Mouse (Mus musculus) kidney, embryonic 15.5 days (tissue): Measurements from ENCODE around the gene Inpp4a. TPM values are rescaled to one million over a fixed set of nuclear protein-coding genes. Genes with fewer than 3 reads are reported as not detected.

Experiments
- ATAC-seq: fragments of 200-750 bp; cut with Nextera tagmentation; replicated peaks from 2 replicates; pipeline ENCODE4 v1.8.0; 2017; ENCODE audit warnings: moderate TSS enrichment; ENCODE audit not compliant: low FRiP score
- H3K27ac ChIP-seq: fragments of 300-500 bp; sonication (generic); 2 replicates; pipeline ENCODE4 v1.5.1; 2015; ENCODE audit warnings: mild to moderate bottlenecking, inconsistent platforms
- H3K27me3 ChIP-seq: fragments of 300-500 bp; sonication (generic); 2 replicates; pipeline ENCODE4 v1.6.1; 2015; ENCODE audit warnings: inconsistent platforms
- H3K36me3 ChIP-seq: fragments of 300-500 bp; sonication (generic); 2 replicates; pipeline ENCODE4 v1.6.1; 2015; ENCODE audit warnings: inconsistent platforms
- H3K4me1 ChIP-seq: fragments of 300-500 bp; sonication (generic); 2 replicates; pipeline ENCODE4 v1.6.1; 2015; ENCODE audit warnings: inconsistent platforms
- H3K4me2 ChIP-seq: fragments of 300-500 bp; sonication (generic); 2 replicates; pipeline ENCODE4 v1.6.1; 2015; ENCODE audit warnings: moderate library complexity, mild to moderate bottlenecking, inconsistent platforms
- H3K4me3 ChIP-seq: fragments of 300-500 bp; sonication (generic); replicated peaks from 2 replicates; pipeline ENCODE4 v1.5.1; 2015; ENCODE audit warnings: mild to moderate bottlenecking, inconsistent platforms
- H3K9ac ChIP-seq: fragments of 300-500 bp; sonication (generic); 2 replicates; pipeline ENCODE4 v1.6.1; 2015; ENCODE audit warnings: mild to moderate bottlenecking, inconsistent platforms
- H3K9me3 ChIP-seq: fragments of 300-500 bp; sonication (generic); replicated peaks from 2 replicates; pipeline ENCODE4 v1.6.1; 2016; ENCODE audit warnings: inconsistent platforms
- WGBS: fragments of 180-500 bp; shearing (Covaris S2); methylation state at CpG from one replicate; pipeline ENCODE4 v1.1.7; 2015; ENCODE audit warnings: mixed read lengths; 5-methylcytosine and 5-hydroxymethylcytosine counted together
- polyA plus RNA-seq: library from polyadenylated mRNA; unstranded; fragments of >200 nt; fragmentation: Nextera tagmentation; extraction: Ambion mirVana; gene quantifications from 2 replicates; pipeline ENCODE4 v1.2.1, GENCODE M21; 2015

Inpp4a gene
- 18.7 and 20.5 TPM in 2 replicates for polyA plus RNA-seq

- Histone ChIP-seq H3K9me3 (no peaks in the 10 kb centered on the region), H3K4me3 (peak within 1 kb of the TSS; percentile 75), H3K4me2 (peak within 1 kb of the TSS; percentile 77), H3K36me3 (no peaks in the 10 kb centered on the region), H3K4me1 (peaks cover 20% of the 10 kb centered on the region), H3K27me3 (no peaks in the 10 kb centered on the region), H3K9ac (peak within 1 kb of the TSS; percentile 71), H3K27ac (peak within 1 kb of the TSS; percentile 52; the same call in 1 of the 2 replicates)
- peak; percentile 94 for ATAC-seq
- under 1% methylated on average over 77 of the region's 77 CpGs for WGBS
Measured at GRCm38 (mm10) chr1:37299540-37300491, at the start of gene Inpp4a. Gene Inpp4a, plus strand, starts transcription at chr1:37299865.

- Histone ChIP-seq H3K9ac (no peak overlapping the region), H3K9me3 (no peaks in the 10 kb centered on the region), H3K4me1 (no peaks in the 10 kb centered on the region), H3K36me3 (no peaks in the 10 kb centered on the region), H3K27ac (no peak overlapping the region), H3K4me3 (no peak overlapping the region), H3K4me2 (no peak overlapping the region), H3K27me3 (no peaks in the 10 kb centered on the region)
- no peak for ATAC-seq
- 40% methylated on average over 5 of the region's 5 CpGs for WGBS
Measured at GRCm38 (mm10) chr1:37250643-37251310, 48.9 kb upstream of the Inpp4a start.

GRCm38 (mm10) chr1:37258443-37258842 lies 41.2 kb upstream of the Inpp4a start:
- Histone ChIP-seq H3K4me2 (no peak overlapping the region), H3K9ac (no peak overlapping the region), H3K36me3 (no peaks in the 10 kb centered on the region), H3K27me3 (no peaks in the 10 kb centered on the region), H3K27ac (no peak overlapping the region), H3K4me1 (no peaks in the 10 kb centered on the region), H3K9me3 (no peaks in the 10 kb centered on the region), H3K4me3 (no peak overlapping the region)
- 90% methylated on average over 2 of the region's 2 CpGs for WGBS
- no peak for ATAC-seq

DNA sequence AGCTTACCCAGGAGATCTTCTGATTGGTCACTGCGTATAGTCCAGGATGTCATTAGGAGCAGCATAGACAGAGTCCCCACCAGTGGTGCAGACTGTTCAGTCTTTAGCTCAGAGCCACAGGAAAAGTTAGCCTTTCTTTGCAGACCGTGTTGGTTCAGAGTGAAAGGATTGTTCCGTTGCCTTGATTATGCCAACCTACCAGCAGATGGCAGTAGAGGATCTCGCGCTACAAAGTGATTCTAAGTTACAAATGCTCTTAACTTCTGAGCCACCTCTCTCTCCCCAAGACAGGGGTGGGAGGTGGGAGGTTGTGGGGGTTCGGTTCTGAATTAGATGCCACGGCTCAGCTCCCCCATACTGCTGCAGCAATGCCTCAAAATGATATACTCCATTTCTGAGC lies 27.2 kb upstream of the Inpp4a start:
- H3K4me1 ChIP-seq = no peaks in the 10 kb centered on the region
- WGBS = 4% methylated on average over 7 of the region's 7 CpGs
- no peak overlapping the region for H3K9ac ChIP-seq
- no peak overlapping the region for H3K4me3 ChIP-seq
- ATAC-seq = peak; percentile 36; the same call in 1 of the 2 replicates
- no peak overlapping the region for H3K27ac ChIP-seq
- no peaks in the 10 kb centered on the region for H3K9me3 ChIP-seq
- no peak overlapping the region for H3K4me2 ChIP-seq
- H3K27me3 ChIP-seq = no peaks in the 10 kb centered on the region
- H3K36me3 ChIP-seq = no peaks in the 10 kb centered on the region

DNA sequence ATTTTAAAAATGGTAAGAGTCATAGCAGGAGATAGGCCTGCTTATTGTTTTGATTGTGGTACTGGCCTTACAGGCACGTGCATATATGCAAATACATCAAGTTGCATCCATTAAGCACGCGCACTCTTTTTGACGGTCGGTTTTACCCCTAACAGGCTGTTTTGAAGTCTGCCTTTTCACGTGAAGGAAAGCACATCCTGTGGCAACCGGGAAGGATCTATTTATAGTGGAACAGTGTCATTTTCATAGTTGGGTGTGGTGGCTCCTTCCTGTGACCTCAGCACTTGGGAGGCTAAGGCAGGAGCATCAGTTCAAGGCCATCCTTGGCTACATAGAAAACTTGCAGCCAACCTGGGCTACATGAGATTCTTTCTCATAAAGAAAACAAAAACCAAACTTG lies 13.1 kb upstream of the Inpp4a start:
- H3K9me3 ChIP-seq = 0 out of 2 replicates have a peak, but pooled peaks cover 3% of the 10 kb centered on the region
- H3K36me3 ChIP-seq = no peaks in the 10 kb centered on the region
- H3K4me2 ChIP-seq = no peak overlapping the region
- no peak overlapping the region for H3K9ac ChIP-seq
- no peaks in the 10 kb centered on the region for H3K4me1 ChIP-seq
- no peak for ATAC-seq
- no peaks in the 10 kb centered on the region for H3K27me3 ChIP-seq
- no peak overlapping the region for H3K27ac ChIP-seq
- no peak overlapping the region for H3K4me3 ChIP-seq
- 69% methylated on average over 7 of the region's 7 CpGs for WGBS

- no peak for ATAC-seq
- WGBS = 78% methylated on average over 1 of the region's 1 CpGs
Measured at GRCm38 (mm10) chr1:37287748-37288147, 11.9 kb upstream of the Inpp4a start.

GRCm38 (mm10) chr1:37288181-37288935 lies 11.3 kb upstream of the Inpp4a start:
- H3K9ac ChIP-seq = no peak overlapping the region
- no peaks in the 10 kb centered on the region for H3K36me3 ChIP-seq
- no peak overlapping the region for H3K27ac ChIP-seq
- H3K4me1 ChIP-seq = no peaks in the 10 kb centered on the region
- 0 out of 2 replicates have a peak, but pooled peaks cover 3% of the 10 kb centered on the region for H3K9me3 ChIP-seq
- WGBS = 65% methylated on average over 11 of the region's 11 CpGs
- ATAC-seq = no peak
- H3K27me3 ChIP-seq = no peaks in the 10 kb centered on the region
- no peak overlapping the region for H3K4me2 ChIP-seq
- no peak overlapping the region for H3K4me3 ChIP-seq

More at GRCm38 (mm10) chr1:37287748-37288147, 11.9 kb upstream of the Inpp4a start:
- H3K4me3 ChIP-seq = no peak overlapping the region
- no peaks in the 10 kb centered on the region for H3K36me3 ChIP-seq
- no peak overlapping the region for H3K4me2 ChIP-seq
- 0 out of 2 replicates have a peak, but pooled peaks cover 3% of the 10 kb centered on the region for H3K9me3 ChIP-seq
- no peak overlapping the region for H3K27ac ChIP-seq
- no peaks in the 10 kb centered on the region for H3K4me1 ChIP-seq
- H3K27me3 ChIP-seq = no peaks in the 10 kb centered on the region
- H3K9ac ChIP-seq = no peak overlapping the region

DNA sequence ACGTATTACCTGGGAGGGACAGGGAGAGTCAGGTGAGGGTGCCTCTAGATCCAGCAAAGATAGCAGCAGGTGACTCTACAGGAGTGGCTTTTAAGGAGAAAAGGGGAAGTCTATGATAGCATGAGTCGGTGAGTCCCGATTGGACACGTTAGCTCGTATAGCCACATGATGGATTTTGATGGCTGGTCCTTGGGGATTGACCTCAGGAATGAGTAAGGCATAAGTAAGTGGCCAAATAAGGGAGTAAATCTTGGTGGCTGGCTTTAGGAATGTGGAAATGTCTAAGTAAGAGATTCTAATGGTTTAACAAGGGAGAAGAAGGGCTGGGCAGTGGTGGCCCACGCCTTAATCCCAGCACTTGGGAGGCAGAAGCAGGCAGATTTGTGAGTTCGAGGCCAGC lies 10.7 kb upstream of the Inpp4a start:
- no peak for ATAC-seq
- Histone ChIP-seq H3K9me3 (no peaks in the 10 kb centered on the region), H3K27me3 (no peaks in the 10 kb centered on the region), H3K4me2 (no peak overlapping the region), H3K36me3 (no peaks in the 10 kb centered on the region), H3K9ac (no peak overlapping the region), H3K27ac (no peak overlapping the region), H3K4me3 (no peak overlapping the region), H3K4me1 (no peaks in the 10 kb centered on the region)
- WGBS = 78% methylated on average over 7 of the region's 7 CpGs

DNA sequence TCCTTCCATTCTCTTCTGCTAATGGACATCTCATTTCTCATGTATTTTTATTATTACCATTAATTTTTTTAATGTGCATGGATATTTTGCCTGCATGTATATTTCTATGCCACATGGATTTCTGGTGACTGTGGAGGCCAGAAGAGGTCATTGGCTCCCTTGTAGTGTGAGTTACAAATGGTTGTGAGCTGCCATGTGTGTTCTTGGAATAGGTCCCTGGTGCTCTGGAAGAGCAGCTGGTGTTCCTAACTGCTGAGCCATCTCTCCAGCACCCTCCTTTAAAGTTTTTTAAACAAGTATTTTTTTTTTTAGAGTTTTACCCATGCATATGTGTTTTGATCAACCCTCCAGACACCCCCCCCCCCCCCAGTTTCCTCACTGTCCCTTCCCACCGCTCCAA lies 3.3 kb upstream of the Inpp4a start:
- H3K4me3 ChIP-seq = no peak overlapping the region
- H3K4me2 ChIP-seq = no peak overlapping the region
- no peaks in the 10 kb centered on the region for H3K9me3 ChIP-seq
- H3K4me1 ChIP-seq = peaks cover 13% of the 10 kb centered on the region
- WGBS = 58% methylated on average over 1 of the region's 1 CpGs
- no peak overlapping the region for H3K9ac ChIP-seq
- H3K27me3 ChIP-seq = no peaks in the 10 kb centered on the region
- no peaks in the 10 kb centered on the region for H3K36me3 ChIP-seq
- no peak for ATAC-seq
- H3K27ac ChIP-seq = no peak overlapping the region

DNA sequence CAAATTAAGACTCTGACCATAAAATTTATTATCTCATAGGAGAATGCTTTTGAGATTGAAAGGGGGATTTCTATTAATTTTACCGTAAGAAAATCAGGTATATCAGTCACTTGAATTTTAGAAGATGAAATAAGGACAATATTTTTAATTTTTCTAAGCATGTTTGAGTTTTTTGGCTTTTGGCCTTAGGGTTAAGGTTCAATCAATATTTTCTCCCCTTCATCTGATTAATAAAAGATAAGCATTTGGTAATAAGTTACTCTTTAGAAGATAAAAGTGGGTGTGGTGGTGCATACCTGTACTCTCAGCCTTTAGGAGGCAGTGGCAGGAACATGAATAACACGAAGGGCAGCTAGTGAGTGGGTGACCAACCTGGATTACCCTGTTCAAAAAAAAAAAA lies 761 bp upstream of the Inpp4a start:
- no peaks in the 10 kb centered on the region for H3K9me3 ChIP-seq
- no peaks in the 10 kb centered on the region for H3K27me3 ChIP-seq
- 82% methylated on average over 2 of the region's 2 CpGs for WGBS
- no peak overlapping the region for H3K4me2 ChIP-seq
- peaks cover 20% of the 10 kb centered on the region for H3K4me1 ChIP-seq
- no peak for ATAC-seq
- no peak overlapping the region for H3K9ac ChIP-seq
- H3K36me3 ChIP-seq = no peaks in the 10 kb centered on the region
- no peak overlapping the region for H3K27ac ChIP-seq
- H3K4me3 ChIP-seq = no peak overlapping the region

DNA sequence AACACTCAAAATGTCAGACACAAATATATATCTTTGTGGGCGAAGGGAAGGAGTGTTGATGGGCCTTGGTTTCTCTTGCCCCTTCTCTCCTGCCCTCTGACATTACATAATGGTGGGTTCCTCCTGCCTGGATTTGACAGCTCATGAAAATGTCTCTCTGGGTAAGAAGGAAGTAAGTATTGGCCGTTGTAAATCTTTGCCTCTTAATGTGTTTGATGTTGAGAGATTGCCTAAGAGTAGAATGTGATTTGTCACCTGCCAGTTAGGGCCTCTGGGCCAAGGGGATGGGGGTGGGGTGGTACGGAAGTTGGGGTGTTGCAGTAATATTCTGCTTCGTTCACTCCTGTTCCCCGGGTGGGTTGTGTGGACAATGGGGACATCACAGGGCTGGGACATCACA lies 985 bp downstream of the Inpp4a start:
- no peak for ATAC-seq
- H3K4me2 ChIP-seq = peak overlapping the region; percentile 77
- H3K27ac ChIP-seq = no peak overlapping the region
- peak overlapping the region; percentile 71 for H3K9ac ChIP-seq
- 21% methylated on average over 5 of the region's 5 CpGs for WGBS
- no peaks in the 10 kb centered on the region for H3K36me3 ChIP-seq
- H3K27me3 ChIP-seq = no peaks in the 10 kb centered on the region
- H3K9me3 ChIP-seq = no peaks in the 10 kb centered on the region
- H3K4me3 ChIP-seq = peak overlapping the region; percentile 75
- H3K4me1 ChIP-seq = peaks cover 27% of the 10 kb centered on the region
